Mouse (Mus musculus) megakaryocyte, adult 5-6 weeks (primary cell): Measurements from ENCODE around the gene Pias3. TPM values are rescaled to one million over a fixed set of nuclear protein-coding genes. Genes with fewer than 3 reads are reported as not detected.
A peak's percentile ranks its signal among the peaks of the same experiment; 100 is the strongest.
"Not testable (repeated sequence)": the region's sequence is repeated elsewhere in the genome, so short reads cannot be mapped to it uniquely, and the experiment has no call there.

Source experiments
- ATAC-seq: 2 replicates; pipeline ENCODE4 v1.8.0; 2016; ENCODE audit warnings: mild to moderate bottlenecking, inconsistent platforms; ENCODE audit not compliant: poor library complexity, severe bottlenecking
- total RNA-seq, 2 experiments: library from RNA; stranded (forward) in 1 of 2; stranded (reverse) in 1 of 2; fragments of 153-499, 151-499 nt in 1 of 2; fragments of 221-1000, 200-1000 nt in 1 of 2; gene quantifications; 2 replicates each; pipeline versions ENCODE4 v1.2.3 to v1.2.4; 2015 to 2017

Gene Pias3
- total RNA-seq, 2 experiments from 2014 or later = 10.3 to 18.6 TPM

- ATAC-seq = no peak
These were observed 11.9 kb upstream of the Pias3 start for GRCm38 (mm10) chr3:96684151-96684821.

GRCm38 (mm10) chr3:96684822-96685156, 11.4 kb upstream of the Pias3 start:
- ATAC-seq = no peak

GRCm38 (mm10) chr3:96686057-96686456, 10.1 kb upstream of the Pias3 start:
- not testable (repeated sequence) for ATAC-seq

- no peak for ATAC-seq
These were observed 7.3 kb upstream of the Pias3 start for GRCm38 (mm10) chr3:96688854-96689253.

DNA sequence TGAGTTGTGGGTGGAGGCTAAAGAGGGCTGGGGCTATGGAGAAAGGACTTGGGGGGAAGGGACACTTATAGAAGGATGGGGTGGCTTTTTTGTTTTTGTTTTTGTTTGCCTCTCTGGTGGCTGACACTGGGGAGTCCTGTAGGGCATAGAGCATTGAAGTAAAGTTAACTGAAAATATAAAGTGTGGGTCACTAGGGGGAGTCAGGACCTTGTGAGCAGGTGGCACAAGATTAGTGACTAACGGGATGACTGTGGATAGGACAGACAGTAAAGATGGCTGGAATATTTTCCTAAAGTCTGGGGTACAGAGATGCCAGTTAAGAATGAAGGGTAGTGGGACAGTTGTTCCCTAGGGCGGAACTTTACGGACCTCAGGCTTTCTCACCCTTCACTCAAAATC, 5.9 kb upstream of the Pias3 start:
- ATAC-seq = peak; percentile 56

GRCm38 (mm10) chr3:96692506-96692905, 3.7 kb upstream of the Pias3 start:
- ATAC-seq = no peak

- no peak for ATAC-seq
These were observed 2.6 kb upstream of the Pias3 start for GRCm38 (mm10) chr3:96693579-96693978.

- ATAC-seq = peak; percentile 87
These were observed 865 bp downstream of the Pias3 start for GRCm38 (mm10) chr3:96696766-96697732.

DNA sequence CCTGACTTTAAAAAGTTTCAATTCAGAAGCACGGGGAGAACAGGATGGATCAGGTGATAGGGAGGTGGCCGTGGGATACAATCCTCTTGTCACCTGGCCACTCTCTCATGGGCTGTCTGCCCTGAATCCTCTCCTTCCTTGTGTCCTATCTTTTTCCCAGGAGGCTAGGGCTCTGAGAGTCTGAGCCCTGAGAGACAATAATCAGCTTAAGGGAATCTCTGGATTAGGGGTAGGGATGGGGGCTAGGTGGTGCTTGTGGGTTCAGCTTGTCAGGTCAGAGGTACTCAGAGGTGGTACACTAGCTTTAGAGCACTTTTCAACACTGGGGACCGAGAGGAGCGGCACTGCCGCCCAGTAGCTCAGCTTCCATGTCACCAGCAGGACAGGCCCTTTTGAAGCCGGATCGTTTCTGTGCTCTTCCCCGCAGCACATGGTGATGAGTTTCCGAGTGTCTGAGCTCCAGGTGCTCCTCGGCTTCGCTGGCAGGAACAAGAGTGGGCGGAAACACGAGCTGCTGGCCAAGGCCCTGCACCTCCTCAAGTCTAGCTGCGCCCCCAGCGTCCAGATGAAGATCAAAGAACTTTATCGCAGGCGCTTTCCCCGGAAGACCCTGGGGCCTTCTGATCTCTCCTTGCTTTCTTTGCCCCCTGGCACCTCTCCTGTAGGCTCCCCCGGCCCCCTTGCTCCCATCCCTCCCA, 3.0 kb downstream of the Pias3 start:
- ATAC-seq = no peak

- no peak for ATAC-seq
These were observed 4.2 kb downstream of the Pias3 start for GRCm38 (mm10) chr3:96700376-96700775.

- ATAC-seq = no peak
These were observed 4.8 kb downstream of the Pias3 start for GRCm38 (mm10) chr3:96701003-96701402.

GRCm38 (mm10) chr3:96704778-96705177, 8.6 kb downstream of the Pias3 start:
- no peak for ATAC-seq

- no peak for ATAC-seq
These were observed 10.0 kb downstream of the Pias3 start for GRCm38 (mm10) chr3:96706217-96706616.

GRCm38 (mm10) chr3:96706984-96707383, 10.8 kb downstream of the Pias3 start:
- ATAC-seq = no peak

- peak; percentile 99 for ATAC-seq
These were observed 11.9 kb downstream of the Pias3 start, which contains the start of gene Nudt17 for GRCm38 (mm10) chr3:96707903-96708683. Gene Nudt17, minus strand, starts transcription at chr3:96708562.

- ATAC-seq = no peak
These were observed 12.5 kb downstream of the Pias3 start for GRCm38 (mm10) chr3:96708684-96709064.

DNA sequence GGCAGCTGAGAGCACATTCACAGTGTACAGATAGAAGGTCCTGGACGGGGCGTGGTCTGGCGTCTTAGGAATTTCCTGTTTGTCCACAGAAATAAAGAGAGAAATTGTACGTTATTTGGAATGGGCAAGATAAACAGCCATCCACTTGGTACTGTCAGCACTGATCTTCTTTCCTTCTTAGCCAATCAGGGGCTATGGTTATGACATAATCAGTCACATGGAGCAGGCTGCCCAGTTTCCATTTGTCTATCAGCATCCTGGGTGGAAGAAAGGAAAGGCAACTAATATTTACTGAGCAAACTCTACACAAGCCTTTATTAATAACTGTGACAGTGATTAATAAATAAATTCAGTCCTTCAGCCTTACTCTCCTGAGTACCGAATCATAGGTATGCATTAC, 18.1 kb downstream of the Pias3 start:
- no peak for ATAC-seq

- ATAC-seq = peak; percentile 94
These were observed 19.7 kb downstream of the Pias3 start for GRCm38 (mm10) chr3:96715854-96716253.

DNA sequence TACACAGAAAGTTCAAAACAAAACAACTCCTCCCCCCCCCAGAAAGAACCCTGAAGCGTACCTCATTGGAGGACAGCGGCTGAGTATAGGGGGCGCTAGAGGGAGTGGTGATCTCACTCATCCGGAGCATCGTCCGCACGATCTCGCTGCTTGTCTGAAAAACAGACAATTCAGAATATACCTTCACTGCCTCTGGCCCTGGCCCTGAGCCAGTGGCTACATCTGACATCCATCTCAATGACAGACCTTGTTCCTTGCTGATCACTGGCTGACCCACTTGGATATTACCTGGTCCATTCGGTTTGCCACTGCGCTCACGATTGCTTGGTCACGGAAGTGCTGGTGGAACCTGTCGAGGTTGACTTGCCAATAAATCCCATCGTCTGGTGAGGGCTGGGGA, 23.0 kb downstream of the Pias3 start:
- no peak; the same call in 1 of the 2 replicates for ATAC-seq

- ATAC-seq = peak; percentile 96
These were observed 31.2 kb downstream of the Pias3 start, which contains the start of the genes Polr3c and Rnf115 for GRCm38 (mm10) chr3:96727343-96727827. Gene Polr3c, minus strand, starts transcription at chr3:96727628. Gene Rnf115, plus strand, starts transcription at chr3:96727664.
